Mouse (Mus musculus): ENCODE data around the gene Plekhm1.
"Not testable (repeated sequence)": the region's sequence is repeated elsewhere in the genome, so short reads cannot be mapped to it uniquely, and the experiment has no call there.

The Plekhm1 gene

DNA sequence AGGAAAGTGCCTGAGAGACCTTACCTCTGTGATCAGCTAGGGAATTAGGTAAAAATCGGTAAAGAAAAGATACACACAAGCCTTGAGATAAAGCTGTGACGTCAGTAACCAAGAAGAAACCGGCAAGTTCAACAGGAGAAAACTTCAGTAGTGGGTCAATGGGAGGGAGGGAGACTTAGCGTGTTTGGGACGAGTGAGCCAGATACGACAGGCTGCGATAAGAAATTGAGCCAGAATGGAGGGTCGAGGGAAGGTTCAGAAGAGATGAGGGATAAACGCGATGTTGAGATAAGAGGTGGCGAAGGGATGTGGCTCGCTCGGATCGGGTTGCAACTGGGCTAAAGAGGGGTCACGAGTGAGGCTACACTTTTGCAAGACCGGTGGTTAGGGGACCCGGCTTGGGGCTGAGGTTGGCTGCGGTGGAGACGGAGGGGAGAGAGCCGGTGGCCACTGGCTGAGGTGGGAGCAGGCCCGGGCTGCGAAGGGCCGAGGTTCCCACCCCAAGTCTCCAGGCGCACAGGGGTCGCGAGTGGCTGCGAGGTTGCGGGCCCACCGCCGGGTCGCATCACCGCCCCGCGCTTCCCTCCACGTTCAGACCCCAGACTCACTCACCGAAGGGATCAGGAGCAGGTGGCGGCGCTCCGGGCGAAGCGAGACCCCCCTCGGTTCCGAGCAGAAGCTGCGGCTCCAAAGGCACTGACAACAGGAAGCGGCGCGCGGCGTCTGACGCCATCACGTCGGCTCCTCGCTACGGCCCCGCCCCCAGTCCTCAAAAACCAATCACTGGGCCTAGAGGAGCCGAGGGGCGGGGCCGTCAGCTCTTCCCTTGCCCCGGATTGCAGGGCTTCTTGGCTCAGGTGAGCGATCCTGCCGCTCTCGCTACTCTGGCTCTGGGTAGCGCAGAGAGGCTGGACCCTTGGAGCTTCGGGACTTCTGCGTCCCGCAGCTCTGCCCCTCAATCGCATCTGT is at the start of gene Plekhm1:
Gene Plekhm1, minus strand, starts transcription at position 707 of the 969 bp plus-strand sequence.
- DNase-seq (ENCODE audit: low read depth, low spot score), result peak; percentile 88

DNA sequence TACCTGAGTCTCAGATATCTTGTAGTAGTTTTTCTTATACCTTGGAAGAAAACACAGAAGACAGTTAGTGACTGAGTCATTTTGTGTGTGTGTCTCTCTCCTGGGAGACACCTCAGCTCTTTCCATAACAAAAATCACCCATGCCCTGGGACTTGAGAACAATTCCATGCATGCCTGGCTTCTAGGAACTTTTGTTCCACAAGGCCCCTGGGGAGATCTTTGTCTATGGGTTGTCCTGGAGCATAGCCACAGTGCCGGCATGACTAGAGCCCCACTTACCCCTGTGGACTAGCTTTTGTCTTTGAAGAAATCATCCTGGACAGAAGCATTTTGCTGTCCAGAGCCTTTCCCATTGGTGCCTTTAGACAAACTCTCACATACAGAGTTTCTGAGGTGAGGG is 38.6 kb upstream of the Plekhm1 start:
- DNase-seq (ENCODE audit: low read depth, low spot score), result not testable (repeated sequence)

DNA sequence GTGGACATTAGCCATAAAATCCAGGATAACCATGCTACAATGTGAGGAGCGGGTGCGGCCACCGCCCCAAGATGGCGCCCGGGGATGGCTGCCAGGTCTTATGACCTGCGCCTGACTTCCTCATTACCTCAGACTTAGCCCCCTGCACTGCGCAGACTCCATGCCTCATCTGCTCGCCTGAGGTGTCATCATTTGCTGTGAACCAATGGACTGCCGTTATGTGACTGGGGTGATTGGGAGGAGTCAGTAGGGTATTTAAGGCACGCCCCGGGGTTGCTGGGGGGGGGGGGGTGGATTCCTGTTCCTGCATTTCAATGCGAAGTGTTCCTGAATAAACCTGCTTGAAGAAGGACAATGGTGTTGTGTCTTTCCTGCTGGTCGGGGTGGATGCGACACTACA is 37.2 kb upstream of the Plekhm1 start:
- DNase-seq (ENCODE audit: low read depth, low spot score), result not testable (repeated sequence)

DNA sequence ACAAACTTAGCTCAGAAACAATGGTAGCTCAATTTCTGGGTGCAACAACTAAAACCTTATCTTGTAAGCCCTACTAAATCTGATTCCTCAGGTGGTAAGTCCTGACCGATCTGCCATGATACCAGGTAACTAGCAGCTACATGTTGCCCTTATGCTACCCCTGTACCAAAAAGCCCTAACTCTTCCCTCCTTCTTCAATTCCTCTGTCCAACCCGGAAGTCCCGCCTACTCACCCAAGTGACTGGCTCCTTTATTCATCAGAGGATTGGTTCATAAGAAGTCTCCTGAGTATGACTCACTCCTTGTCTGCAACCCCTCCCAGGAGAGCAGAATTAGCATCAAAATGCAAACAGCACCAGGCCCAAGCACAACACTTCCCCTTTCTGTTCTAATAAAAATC is 31.2 kb upstream of the Plekhm1 start:
- no peak for DNase-seq (ENCODE audit: low read depth, low spot score)

DNA sequence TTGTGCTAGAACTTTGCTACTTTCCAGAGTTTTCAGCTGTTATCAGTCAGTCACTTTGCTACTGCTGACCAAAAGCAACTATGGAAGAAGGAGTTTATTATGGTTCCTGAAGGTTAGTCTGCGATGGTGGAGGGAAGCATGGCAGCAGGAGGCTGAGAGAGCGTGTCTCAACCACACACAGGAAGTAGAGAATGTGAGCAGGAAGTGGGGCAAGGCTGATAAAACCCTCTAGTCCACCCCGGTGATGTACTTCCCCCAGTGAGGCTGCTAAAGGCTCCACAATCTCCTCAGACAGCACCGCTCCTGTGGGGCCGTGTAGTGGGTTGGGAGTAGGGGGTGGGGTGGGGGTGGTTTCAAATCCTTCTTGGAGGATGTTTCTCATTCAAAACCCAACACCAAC is 23.8 kb upstream of the Plekhm1 start:
- DNase-seq (ENCODE audit: low read depth, low spot score), result no peak

DNA sequence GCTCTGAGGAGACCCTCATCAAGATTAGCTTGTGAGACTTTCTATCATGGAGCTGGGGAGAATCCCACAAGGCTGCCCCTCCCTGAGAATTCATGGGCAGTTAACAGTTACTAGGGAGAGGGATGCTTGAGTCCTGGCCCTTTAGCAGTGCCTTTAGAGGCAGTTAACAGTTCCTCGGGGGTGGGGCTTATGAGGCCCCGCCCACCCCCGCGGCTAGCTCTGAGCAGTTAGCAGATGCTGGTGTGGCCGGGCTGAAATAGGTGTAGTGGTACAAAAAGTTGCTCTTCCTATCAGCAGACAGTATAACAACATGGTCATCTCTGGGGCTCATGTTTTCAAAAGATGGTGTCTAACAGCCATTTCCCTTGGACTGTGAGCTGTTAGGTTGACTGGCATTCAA is 12.5 kb upstream of the Plekhm1 start:
- no peak for DNase-seq (ENCODE audit: low read depth, low spot score)

DNA sequence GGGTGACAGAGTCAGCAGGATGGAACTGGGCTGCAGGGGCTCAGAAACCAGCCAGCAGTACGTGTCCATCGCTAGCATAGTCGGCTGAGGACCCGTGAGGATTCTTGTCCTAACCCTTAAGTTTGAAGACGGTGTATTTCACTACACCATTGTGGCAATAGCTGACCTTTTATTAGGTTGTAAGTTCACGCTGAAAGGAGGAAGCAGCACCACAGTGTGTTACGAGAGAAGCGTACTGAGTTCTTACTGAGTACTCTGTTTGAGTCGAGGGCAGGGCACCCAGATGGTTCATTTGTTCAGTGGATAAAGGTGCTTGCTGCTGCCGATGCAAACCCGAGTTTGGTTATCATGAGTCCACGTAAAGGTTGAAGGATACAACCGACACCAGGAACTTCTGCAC is 7.2 kb upstream of the Plekhm1 start:
- no peak for DNase-seq (ENCODE audit: low read depth, low spot score)

DNA sequence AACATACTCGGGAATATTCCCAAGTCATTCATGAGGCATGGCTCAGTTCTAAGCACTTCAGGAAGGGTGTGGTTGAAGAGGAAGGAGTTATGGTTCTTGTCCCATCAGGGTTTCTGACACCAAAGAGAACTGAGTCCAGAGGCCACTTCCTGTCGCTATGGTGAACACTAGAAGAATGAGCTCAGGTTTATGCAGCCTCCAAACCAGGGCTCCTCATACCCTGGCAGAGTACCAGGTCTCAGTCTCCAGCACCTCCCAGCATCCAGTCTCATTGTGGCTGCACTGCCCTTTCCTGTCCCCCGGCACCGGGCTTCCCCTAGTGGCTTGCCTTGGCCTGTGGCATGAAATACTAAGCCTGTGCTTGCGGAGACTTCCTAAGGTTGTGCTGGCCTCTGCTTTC is 6.7 kb upstream of the Plekhm1 start:
- DNase-seq (ENCODE audit: low read depth, low spot score), result no peak

DNA sequence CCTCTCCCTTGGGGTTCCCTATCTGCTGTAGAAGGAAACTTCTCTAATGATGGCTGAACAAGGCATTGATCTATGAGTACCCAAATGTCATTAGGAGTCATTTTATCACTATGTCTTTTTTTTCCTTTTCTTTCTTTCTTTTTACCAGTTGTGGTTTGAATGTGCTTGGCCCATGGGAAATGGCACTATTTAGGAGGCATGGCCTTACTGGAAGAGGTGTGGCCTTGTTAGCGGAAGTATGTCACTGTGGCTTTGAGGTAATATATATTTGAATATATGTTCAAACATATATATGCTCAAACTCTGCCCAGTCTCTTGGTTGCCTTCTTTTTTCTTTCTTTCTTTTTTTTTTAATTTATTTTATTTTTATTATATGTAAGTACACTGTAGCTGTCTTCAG is 1.0 kb upstream of the Plekhm1 start:
- no peak for DNase-seq (ENCODE audit: low read depth, low spot score)

DNA sequence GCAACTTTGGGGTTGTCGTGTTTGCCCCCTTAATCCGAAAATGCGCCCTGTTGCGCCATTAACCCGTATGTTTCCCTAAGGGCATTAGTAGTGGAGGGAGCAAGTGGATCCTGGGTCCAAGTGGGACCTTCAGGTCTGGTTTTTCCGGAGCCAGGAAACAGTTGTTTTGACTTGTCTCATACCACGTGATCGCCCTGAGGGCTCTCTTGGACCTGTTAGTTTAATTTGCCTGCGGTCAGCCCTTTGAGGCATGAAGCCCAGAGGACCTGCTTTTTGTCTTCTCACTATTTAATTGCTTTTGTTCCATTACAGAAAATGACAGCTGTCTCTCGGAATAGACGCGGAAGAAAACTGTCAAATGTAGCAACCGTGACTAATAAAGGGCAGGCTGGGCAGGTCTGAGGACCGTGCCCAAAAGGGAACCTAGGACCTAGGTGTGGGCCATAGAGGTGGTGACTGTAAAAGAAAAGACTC is 500 bp upstream of the Plekhm1 start:
- no peak for DNase-seq (ENCODE audit: low read depth, low spot score)

DNA sequence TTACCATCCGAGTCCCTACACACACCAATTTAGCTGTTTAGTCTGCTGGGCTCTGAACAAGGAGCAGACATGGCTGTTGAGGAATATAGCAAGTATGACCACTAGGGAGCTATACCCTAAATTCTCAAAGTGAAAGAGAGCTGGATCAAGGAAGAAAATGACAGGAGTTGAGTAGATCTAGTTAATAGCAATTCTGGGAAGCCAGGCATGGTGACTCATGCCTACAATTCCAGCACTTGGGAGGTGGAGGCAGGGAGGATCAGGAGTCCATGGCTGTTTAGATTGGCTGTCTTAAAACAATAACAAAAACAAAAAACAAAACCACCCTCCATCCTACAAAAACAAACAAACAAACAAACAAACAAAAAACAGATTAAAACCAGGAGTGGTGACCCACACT is 1.2 kb downstream of the Plekhm1 start:
- DNase-seq (ENCODE audit: low read depth, low spot score), result no peak

DNA sequence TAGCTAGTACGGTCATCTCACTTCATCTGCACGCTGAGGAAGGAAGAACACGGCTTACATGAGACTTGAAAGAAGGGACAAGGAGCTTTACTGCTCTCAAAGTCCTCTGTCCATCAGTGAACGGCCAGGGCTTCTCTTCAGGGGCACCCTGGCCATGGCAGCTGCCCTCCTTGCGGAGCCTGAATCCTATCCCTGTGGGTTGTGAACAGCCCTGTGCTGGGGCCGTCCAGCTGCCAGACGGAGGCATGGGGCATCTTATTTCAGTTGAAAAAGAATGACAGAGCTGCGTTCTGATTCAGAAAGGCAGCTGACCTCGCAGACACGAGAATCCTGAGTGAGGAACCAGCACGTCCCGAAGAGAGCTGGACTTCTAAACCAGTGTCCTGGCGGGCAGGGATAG is 3.6 kb downstream of the Plekhm1 start:
- DNase-seq (ENCODE audit: low read depth, low spot score), result no peak

DNA sequence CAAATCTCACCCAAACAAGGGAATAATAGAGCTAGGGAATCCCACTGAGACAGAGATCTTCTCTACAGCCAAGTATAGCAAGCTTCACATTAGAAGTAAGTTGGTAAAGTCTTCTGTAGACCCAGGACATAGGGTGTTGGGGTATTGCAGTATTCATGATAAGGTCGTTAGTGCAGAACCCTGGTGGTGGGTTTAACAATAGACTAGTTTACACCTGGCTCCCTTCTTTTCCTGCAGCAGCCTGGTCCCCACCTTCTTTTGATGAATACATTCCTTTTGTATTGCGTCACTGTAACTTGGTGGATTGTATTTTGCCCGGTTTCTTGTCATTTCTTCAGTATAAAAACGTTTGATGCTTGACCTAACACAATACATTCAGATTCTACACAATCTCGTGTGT is 5.4 kb downstream of the Plekhm1 start:
- not testable (repeated sequence) for DNase-seq (ENCODE audit: low read depth, low spot score)

DNA sequence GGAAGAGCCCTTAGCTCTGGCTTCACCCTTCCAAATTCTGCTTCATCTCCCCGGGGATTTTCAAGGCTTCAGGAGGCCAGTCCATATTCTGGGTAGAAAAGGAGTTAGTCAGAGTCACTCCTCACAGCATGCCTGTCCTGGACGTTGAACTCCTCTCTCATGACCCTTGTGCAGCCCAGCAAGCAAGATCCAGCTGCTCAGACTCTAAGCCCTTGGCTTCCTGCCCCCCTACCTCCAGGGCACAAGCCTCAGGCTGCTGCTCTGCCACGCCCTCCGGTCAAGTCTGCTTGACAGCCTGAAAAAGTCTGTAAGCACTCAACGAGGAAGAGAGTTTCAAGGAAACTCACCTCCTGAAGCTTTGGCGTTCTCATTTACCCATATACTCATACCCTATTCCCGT is 5.9 kb downstream of the Plekhm1 start:
- DNase-seq (ENCODE audit: low read depth, low spot score), result no peak

DNA sequence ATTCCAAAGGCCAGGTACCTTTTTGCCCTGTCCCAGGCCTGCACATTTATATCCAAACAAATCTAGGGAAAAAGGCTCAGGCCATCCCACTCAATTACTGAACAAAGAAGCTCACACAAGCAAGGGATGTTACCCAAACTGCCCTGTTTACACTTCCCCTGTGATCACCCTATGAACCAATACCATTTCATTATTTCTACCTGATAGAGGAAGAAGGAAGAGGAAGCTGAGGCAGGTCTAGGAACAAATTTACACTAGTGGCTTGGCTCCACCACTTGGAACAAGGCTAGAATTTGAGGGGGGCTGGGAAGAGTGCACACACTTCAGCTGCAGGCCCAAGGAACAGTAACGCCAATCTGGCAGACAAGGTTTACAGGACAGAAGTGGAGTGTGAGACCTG is 6.7 kb downstream of the Plekhm1 start:
- no peak for DNase-seq (ENCODE audit: low read depth, low spot score)

DNA sequence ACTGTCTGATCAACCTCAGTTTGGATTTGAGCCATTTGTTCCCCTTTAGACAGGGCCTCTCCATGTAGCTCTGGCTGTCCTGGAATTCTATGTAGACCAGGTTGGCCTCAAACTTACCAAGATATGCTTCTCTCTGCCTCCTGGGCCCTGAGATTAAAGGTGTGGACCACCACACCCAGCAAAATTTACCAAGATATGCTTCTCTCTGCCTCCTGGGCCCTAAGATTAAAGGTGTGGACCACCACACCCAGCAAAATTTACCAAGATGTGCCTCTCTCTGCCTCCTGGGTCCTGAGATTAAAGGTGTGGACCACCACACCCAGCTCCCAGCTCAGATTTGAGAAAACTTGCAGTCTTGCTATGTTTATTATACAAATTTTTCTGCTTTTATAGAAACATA is 7.9 kb downstream of the Plekhm1 start:
- DNase-seq (ENCODE audit: low read depth, low spot score), result no peak

DNA sequence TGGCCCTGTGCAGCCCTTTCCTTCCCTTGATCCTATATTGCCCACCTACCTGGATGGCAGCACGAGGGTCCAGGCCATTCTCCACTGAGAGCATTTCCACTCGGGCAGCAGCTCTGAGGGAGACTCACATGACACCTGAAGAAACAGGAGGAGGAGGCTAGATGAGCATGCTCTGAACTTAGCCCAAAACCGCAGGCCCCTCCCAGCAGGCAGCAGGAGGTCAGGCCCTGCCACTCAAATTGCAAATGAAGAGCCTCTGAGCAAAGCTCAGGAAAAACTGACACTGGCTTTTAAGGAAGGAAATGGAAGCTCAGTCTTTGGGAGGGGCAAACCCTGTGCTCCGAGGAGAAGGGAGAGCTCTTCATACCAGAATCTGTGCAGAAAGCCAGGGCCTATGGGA is 8.7 kb downstream of the Plekhm1 start:
- no peak for DNase-seq (ENCODE audit: low read depth, low spot score)

DNA sequence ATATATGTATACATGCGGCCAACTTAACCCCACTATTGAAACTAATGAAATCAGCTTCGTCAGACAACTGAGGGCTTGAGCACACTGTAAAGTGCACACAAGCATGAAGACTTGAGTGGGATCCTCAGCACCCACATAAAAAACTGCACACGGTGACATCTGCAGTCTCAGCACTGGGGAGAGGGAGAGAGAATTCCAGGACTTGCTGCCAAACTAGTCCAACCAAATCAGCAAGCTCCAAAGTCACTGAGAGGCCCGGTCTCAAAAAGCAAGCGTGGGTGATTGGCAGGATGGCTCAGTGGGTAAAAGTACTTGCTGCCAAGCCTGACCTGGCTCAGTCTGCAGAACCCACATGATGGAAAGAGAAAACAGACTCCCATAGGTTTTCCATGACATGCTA is 9.7 kb downstream of the Plekhm1 start:
- peak; percentile 76 for DNase-seq (ENCODE audit: low read depth, low spot score)

DNA sequence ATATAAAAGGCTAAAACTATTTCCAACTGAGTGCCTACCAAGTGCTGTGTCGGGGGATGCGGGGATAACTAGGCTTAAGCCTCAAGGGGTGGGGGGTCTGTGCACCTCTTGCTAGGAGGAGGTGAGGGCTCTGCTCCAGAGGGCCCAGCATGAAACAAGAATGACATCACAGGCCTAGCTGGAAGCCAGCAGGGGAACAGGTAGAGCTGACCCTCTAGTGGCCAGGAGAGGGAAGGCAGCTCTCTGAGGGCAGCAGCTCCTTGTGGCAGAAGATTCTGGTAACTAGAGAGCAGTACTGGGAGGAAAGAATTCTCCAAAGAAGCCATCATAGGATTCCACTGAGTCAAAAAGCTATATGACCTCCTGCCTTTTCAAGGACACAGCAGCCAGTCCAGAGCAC is 10.3 kb downstream of the Plekhm1 start:
- DNase-seq (ENCODE audit: low read depth, low spot score), result no peak

DNA sequence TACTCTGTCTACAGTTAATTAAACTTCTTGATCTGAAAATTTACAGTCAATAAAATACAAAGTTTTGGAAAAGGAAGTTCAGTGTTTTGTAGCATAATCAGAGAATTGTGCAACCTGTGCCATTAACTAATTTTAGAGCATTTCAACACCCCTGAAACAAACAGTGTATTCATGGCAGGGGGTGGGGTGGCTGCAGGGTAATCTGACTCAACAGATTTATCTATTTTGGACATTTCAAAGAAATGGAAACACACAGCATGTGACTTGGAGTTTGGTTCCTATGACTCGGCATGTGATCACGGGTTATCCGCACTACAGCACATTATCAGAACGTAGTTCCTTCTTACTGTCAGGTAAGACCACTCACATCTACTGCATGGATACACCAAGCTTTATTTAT is 12.5 kb downstream of the Plekhm1 start:
- no peak for DNase-seq (ENCODE audit: low read depth, low spot score)

DNA sequence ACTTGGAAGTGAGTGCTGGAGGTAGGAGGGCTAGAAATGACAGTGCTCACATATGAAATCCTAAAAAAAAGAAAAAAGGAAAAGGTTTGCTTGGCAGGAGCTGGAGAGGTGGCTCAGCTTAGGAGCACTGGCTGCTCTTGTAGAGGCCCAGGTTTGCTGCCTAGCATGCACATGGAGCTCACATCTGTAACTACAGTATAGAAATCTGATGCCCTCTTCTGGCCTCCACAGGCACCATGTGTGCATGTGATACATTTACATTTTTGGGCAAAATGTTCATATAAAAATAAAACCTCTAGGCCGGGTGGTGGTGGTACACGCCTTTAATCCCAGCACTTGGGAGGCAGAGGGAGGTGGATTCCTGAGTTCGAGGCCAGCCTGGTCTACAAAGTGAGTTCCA is 13.4 kb downstream of the Plekhm1 start:
- DNase-seq (ENCODE audit: low read depth, low spot score), result no peak

DNA sequence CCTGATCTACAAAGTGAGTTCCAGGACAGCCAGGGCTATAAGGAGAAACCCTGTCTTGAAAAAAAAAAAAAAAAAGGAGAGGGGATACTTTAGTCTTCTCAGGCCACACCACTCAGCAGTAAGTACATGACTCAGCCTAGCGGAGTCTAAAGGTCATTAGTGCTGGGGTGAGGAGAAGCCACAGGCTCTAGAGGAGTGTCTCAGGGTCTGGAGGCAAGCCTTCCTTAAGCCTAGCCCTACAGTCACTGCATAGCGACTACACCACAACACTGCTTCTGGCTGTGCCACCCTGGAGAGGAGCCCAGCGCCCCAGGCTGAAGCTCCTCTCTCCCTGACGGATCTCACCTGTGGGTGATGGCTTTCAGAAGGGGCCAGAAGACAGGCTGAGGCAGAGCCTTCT is 15.8 kb downstream of the Plekhm1 start:
- DNase-seq (ENCODE audit: low read depth, low spot score), result no peak

DNA sequence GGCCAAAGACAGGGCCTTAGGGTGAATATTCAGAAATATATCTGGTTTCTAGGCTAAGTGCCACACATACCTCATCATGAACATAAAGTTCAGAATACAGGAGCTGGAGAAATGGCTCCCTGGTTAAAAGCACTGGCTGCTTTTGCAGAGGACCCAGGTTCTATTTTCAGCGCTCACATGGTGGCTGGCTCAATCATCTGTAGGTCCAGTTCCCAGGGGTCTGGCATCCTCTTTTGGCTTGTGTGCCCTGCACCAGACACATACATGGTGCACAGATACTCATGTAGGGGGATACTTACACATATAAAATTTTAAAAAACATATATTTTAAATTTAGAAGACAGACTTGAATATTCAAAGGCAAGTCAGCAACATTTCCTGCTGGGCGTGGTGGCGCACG is 16.3 kb downstream of the Plekhm1 start:
- no peak for DNase-seq (ENCODE audit: low read depth, low spot score)

DNA sequence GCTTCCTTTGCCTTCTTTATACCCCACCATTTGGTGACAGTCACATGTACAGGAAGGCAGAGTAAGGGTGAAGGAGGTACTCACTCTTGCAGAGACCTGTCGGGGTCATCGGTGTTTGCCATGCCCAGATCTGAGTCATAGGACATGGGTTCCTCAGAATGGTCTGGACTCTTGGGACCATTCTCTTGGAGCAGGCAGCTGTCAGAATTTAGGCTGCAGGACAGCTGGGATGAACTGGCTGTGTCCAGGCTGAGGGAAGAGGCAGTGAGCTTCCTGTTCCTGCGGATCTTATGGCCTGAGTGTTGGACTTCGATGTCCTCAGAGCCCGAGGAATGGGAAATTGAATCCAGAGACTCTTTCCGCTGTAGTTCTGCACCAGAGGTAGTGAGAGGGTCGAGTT is 17.9 kb downstream of the Plekhm1 start:
- DNase-seq (ENCODE audit: low read depth, low spot score), result no peak

All from telencephalon, adult 2 months (tissue).